Mouse (Mus musculus) ovary, postnatal 36 days (tissue): ENCODE results near the gene Mindy2.

Experiments used
- DNase-seq: peaks from one replicate; pipeline ENCODE4 v3.0.0; 2022; ENCODE audit warnings: low spot score, mixed read lengths

Gene Mindy2

DNA sequence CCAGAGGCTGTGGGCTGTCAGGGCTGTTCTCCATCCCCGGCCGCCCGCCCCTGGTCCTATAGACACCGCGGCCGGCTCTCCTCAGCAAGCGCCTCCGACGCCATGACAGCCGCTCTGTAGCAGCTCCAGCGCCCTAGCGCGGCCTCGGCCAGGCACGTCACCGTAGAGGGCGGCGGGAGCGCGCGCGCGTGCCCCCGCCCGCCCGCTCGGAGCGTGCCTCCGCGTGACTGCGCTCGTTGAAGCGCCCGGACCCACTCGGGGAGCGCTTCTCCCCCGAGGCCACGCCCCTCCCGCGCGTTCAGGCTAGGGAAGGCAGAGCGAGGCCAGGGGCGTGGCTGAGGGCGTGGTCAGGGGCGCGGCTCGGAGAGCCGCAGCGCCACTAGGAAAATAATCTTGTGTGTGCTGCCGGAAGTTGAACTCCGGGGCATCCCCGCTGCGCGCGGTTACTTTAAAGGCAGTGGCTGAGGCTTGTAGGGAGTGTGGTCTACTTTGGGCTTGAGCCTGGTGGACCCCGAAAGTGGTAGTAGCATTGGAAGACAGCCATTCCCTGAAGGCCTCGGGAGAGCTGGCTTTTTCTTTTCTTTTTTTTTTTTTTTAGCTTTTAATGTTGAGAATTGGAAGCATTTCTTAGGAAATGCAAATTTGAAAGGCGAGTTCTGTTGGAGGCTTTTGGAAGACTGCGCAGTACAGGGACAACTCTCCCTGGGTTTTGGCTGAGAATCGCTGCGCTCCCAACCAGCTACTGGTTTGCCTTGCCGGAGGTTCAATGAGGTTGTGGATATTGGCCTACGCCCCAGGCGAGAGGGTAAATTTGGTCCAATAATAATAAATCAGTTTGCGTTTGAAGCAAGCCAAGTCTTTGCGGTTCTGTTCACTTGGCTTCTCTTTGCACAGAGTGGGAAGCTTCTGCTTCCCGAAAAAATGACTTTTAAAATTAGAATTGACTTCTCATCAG, at the start of gene Mindy2:
Gene Mindy2 (minus strand): TSS at position 162 of the 955 bp plus-strand sequence.
- peak; percentile 99 for DNase-seq

DNA sequence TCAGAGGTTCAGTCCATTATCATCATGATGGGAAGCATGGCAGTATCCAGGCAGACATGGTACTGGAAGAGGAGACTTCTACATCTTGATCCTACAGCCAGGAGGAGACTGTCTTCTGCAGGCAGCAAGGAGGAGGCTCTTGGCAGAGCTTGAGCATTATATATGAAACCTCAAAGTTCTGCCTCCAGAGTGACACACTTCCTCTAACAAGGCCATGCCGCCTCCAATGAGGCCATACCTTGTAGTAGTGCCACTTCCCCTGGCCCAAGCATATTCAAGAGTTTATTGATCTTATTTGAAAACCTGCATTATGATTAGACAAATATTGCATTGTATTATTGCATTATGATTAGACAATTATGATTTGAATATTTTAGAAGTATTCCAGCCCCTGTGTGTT, 49.5 kb upstream of the Mindy2 start:
- DNase-seq, result no peak

DNA sequence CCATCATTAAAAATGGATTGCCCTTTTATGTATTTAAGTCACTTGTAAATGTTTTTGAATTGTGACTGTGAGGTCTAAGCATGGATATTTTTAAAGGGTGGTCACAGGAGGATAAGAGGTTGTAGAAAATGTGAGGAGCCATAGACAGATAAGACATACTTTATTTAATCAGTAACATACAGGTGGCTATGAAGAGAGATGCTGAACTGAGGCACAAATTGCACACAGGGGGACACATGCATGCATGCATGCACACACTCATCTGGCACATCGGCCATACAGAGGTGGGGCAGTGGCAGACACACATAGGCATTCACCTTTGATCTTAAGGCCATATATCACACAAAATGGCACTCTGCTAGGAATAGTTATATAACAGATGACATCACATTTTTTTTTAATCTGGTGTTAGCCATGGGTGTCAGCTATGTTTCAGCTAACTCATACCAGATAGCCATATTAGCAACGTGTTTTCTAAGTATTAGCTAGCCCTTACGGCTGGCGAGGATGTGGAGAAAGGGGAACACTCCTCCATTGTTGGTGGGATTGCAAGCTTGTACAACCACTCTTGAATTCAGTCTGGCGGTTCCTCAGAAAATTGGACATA, 46.7 kb upstream of the Mindy2 start:
- no peak for DNase-seq

DNA sequence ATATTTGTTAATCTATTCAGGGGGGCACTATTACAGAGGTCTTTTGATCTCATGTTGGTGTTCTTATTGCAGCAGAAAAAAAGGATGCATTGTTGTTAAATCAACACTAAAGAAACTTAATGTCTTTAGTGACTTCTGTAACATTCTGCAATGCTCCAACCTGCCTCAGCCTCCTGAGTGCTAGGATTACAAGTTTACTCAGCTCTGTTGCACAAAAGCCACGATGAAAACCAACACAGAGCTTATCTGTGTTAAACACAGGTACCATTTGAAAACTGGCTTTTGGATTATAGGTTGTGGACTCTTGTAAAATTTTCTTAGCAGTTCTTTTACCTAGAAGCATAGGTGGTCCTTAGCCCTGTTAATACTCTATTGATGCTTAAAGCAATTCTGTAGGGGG, 41.1 kb upstream of the Mindy2 start:
- DNase-seq, result no peak

DNA sequence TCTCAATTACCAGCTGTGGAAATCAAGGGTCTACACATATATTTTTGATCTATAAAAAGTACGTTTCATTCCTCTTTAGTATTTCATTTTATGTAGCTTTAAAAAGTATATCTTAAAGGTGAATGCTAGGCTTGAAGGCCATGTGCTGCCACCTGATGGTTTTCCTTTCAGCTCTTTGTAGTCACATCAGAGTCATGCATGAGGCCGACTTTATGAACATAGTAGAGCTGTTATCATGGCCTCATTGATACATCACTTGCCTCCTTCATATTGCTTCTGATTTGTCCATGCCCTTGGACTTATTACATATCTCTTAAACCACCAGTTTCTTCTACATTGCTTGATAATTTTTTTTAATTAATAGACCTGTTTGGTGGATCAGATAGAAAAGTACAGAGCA, 38.7 kb upstream of the Mindy2 start:
- no peak for DNase-seq

DNA sequence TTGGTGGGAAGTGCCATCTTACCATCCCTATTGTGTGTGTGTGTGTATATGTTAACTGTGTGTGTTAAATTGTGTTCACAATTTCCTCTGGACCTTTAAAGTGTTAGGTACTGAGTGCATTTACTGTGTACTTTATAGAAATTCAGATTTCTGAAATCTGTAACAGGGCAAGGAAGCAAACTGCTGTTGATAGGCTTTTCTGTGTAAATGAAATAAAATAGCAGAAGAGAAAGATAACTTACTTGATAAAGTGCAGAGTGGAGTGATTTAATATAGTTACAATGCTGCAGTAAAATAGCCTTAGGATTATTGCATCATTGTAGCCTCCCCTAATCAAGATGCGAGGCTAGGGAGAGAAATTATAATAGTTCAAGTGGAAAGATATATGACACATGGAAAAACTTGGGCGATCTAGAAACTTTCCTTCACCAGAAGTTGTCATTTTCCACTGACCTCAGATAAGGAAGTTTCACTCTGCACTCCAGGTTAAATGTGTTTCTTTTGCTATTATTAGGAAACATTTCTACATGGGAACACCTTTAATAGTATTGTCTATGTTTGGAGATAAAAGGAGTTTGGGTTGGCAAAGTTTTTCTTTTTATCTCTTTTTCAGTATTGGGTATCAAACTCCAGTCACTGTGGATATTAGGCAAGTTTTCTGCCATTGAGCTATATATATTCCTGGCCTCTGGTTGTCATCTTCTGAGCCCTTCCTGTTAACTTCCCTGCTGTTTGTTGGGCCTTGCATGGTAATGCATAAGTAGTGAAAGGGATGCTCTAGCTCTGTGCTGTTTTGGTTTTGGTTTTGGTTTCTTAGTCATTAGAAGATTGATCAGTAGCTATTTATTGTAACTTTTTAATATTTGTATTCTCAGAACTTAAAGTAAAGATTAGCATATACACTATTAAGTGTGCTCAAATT, 35.1 kb upstream of the Mindy2 start:
- DNase-seq, result no peak

DNA sequence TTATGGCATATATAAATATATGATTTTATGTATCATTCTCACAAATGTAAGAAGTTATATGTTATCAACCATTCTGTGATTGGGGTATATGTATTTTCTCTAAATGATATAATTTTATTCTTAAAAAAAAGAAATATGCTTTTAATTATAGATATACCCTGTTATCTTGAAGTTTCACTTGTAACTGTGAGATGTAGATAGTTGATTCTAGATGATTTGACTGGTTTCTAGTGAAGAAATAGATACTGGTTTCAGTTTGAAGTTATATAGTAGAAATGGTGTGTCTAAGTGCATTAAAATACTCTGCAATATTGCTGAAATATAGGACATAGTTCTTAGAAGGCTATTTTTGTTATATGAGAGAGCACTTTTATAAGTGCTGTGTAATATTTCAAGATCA, 33.6 kb upstream of the Mindy2 start:
- DNase-seq, result no peak

DNA sequence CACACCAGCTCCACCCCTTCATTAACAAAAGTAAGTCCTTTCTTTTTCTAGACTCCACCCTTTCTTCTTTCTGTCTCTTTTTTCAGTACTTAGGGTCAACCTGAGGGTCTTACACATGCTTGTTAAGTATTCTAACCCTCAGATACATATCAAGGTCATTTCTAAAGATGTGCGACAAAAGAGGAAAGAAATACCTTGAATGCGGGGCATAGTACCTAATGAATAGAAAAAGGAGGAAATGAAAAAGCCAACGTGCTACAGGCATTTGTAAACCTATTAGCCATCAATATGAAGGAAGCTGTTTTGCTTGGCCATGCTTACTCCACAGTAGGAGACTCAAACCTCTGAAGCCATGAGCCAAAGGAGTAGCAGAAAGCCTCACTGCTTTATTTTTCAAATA, 33.0 kb upstream of the Mindy2 start:
- no peak for DNase-seq

DNA sequence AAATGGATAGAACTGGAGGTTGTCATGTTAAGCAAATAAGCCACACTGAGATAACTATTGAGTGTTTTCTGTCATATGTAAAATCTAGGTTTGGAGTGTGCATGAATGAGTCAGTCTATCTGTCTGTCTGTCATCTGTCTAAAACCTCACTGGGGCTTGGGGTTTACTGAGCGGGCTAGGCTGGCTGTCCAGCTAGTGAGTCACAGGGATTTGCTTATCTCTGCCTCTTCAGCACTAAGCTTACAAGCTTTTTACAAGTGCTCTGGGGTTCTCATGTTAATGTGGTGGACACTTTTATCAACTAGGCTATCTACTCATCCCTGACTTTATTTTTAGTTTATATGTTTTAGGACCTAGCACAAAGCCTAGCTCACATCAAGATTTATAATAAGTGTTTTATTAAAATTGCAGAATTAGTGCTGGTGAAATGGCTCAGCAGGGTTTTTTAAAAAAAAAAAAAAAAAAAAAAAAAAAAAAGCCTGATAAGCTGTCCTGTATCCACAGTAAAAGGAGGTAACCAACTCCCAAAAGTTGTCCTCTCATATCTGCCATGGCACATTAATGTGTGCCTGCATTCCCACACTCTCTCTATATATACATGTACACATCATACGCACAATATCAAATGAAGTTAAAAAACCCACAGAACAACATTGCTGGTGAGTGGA, 31.5 kb upstream of the Mindy2 start:
- no peak for DNase-seq

DNA sequence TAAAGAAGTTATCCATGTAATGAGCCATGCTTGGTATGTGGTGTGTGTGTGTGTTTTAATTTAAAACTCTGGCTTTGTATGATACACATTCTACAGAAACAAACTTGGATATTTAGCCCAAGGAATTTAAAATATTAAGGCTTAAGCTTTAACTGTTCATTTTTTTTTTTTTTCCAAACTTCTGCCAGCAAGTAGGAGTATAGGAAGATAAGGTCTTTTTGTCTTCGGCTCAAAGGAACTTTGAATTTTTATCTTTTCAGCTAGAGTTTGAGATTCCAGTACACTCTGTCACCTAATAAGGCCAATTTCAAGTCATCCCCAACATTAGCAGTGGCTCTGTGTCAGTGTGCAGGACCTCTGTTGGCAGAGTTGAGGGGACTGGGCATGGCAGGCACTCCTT, 25.2 kb upstream of the Mindy2 start:
- no peak for DNase-seq

DNA sequence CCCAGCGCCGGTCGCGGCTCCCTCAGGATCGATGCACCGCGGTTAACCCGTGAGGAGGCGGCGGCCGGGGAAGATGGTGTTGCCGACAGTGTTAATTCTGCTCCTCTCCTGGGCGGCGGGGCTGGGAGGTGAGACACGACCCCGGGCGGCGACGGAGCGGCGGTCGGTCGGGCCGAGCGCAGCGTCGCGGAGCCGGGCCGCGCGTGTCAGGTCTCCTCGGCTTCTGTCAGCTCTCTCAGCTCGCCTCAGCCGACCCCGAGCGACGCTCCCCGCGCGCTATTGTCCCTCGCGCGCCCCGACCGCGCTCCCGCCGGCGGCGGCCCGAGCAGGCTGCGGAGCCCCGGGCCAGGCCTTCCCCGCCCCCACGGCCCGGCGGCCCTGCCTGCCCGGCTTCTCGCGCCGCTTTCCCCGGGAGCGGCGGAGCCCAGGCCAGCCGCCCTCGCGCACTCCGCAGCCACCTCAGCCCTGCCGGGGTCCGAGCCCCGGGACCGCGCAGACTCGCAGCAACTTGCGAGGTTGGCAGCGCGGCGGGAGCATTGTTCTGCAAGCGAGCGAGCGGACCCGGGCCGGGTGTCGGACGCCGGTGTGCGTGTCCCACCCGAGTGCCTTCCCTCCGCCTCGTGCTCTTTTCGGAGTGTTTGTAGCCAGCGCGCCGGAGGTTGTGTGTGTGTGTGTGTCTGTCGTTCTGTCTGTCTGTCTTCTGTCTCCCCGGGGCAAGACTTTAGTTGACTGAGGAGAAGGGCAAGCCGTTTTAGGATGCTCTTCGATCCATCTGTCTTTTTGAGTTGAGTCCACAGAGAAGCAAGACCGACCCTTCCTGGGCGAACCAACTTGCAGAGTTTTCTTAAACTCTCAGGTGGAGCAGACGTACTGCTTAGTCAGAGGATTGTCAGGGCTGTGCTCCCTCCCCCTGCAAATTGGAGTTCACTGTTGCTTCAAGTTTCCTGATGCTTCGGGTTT, 22.4 kb upstream of the Mindy2 start:
- DNase-seq, result peak; percentile 61

DNA sequence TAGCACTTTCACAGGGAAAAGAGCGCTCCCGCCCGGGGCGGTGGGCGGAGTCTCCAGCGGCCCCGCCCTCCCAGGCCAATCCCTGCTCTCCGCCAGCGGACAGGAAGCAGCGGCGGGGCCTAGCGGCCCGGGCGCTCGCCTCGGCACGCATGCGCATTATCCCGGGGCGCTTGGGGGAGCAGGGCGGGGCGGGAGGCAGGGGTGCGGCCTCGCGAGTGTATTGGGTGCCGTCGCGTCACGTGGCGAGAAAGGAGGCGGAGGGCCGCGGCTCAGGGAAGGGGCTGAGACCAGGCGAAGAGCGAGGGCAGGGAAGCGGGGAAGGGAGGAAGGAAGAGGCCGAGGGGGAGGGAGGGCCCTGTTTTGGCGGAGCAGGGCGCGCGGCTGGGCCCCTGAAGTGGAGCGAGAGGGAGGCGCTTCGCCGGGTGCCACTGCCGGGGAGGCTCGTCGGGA, 21.7 kb upstream of the Mindy2 start, which contains the start of gene Adam10:
Gene Adam10 (plus strand): TSS at position 316 of the 450 bp plus-strand sequence.
- peak; percentile 100 for DNase-seq

DNA sequence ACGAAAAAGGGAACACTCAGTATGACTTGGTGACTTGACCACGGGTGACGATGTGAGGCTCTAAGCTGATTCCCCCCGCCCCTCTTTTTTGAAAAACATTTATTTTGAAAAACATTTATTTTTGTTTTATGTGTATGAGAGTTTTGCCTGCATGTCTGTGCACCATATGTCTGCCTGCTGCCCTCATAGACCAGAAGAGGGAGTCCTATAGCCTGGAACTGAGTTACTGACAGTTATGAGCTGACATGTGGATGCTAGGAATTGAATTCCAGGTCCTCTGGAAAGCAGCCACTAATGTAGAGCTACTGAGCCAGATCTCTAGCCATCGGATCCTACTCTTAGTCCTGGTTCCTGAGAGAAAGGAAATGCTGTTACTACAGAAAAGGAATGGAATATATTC, 19.0 kb upstream of the Mindy2 start:
- no peak for DNase-seq

DNA sequence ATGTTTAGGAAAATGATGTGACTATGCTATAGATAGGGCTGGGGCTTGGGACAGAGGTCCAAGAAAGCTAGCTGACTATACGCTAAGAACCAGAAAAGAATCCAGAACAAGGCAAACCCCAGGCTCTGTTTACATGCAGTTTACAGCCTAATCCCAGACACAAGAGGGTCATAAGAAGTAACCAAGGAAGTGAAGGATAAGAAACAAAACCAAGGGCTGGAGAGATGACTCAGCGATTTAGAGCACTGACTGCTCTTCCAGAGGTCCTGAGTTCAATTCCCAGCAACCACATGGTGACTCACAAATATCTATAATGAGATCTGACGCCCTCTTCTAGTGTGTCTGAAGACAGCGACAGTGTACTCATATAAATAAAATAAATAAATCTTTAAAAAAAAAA, 18.1 kb upstream of the Mindy2 start:
- no peak for DNase-seq

DNA sequence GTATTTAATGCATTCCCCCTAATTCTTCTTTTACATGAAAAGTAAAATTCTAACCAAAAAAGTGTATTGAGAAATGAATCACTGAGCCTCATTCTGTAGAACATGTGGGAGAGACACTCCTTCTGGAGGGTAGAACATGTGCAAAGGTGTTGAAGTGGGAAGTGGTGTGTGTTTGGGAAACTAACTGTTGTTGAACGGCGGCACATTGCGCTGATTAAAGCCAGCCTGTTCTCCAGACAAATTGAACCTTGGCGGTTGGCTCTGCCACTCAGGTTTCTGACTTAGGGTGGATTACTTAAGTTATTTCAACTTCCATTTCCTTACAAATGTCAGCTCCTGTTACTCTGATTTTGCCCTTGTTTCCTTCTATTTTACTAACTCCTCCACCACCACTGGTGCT, 16.7 kb upstream of the Mindy2 start:
- DNase-seq, result no peak

DNA sequence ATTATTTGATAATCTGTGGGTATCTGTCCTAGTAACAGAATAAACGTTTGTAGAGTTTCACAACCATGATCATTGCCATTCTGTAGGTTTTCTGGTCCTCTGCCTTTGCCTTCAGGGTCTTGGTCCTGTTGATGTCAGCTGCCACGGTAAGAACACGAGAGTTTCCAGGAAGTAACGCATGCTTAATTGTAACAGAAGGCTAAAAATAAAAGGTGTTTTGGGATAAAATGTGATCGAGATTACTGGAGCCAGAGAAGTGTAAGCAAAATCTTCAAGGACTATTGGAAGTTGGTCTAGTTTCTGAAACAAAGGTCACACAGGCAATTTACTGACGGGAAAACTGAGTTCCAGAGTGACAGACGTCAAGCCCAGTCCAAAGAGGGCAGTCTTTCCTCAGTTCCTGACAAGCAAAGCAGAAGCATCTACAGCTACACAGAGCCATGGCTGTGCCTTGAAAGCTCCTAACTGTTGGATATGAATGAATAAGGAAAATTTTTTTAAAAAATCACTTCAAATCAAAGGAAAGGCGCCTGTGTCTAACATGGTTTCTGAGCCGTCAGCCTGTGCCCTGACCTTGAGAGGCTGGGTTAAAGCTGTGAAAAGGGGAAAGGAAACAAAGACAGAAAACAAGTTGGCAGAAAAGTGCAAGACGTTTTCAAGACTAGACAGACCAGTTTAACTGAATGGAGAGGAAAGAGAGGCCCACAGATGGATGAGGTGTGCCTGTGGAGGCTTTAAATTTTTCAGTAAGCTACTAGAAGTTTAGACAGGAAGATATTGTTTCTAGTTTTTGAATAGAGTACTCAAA, 15.0 kb upstream of the Mindy2 start:
- peak; percentile 8 for DNase-seq

DNA sequence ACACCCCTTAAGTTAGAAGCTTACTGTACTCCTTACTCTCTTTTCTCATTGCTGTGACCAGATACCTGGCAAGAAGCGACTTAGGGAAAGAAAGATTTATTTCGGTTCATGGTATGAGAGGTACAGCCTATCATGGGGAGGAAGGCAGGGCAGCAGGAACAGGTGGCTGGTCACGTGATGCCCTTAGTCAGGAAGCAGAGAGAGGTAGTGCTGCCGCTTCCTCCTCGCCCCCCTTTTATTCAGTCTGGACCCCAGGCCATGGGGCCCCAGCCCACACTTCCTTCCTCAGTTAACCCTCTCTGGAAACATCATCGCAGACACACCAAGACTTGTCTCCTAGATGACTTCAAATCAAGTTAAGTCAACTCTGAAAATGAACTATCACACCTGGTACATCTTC, 14.3 kb upstream of the Mindy2 start:
- no peak for DNase-seq

DNA sequence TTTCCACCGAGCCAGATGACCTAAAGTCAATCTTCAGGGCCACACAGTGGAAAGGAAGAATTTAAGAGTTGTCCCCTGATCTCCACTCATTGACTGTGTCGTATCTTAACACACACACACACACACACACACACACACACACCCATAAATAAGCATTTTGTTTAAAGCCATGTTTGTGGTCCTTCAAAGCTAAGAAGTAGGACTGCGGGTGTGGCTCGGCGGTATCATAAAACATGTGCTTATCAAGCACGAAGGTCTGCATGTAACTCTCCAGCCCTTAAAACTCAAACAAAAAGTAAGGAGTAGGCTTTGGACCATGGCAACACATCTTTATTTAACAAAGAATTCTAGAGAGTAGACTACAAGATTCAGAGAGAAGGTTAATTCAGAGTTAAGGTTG, 13.4 kb upstream of the Mindy2 start:
- no peak for DNase-seq

DNA sequence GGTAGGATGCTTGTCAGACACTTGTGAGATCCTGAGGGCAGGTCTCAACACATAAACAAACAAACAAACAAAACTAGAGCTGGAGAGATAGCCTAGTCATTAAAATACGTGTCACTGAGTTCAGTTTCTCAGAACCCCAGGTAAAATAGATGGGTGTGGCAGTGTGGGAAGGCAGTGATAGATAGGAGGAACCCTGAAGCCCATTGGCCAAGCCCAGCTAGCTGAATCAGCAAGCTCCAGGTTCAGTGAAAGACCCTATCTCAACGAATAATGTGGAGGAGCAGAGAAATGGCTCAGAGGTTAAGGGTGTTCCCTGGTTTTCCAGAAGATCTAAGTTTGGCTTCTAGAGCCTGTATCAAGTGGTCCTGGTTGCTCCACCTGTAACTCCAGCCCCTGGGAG, 12.2 kb upstream of the Mindy2 start:
- no peak for DNase-seq

DNA sequence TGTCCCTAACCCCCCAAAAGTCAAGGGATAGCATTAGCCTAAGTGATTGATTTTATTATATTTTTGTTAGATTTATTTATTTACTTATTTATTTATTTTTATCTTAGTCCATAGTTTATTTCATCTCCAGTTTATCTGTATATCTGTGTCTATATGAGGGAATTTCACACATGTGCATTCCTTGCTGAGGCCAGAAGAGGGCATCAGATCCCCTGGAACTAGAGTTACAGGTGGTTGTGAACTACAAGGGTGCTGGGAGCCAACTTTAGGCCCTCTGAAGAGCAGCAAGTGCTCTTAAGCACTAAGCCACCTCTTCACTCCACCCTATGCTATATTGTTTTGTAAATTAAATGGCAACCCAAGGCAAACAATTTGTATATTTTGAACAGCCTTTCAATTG, 11.1 kb upstream of the Mindy2 start:
- DNase-seq, result no peak
